Mouse (Mus musculus): ENCODE measurements around the gene Rnf13. TPM values are rescaled to one million over a fixed set of nuclear protein-coding genes. Genes with fewer than 3 reads are reported as not detected.
"Not testable (repeated sequence)": the region's sequence is repeated elsewhere in the genome, so short reads cannot be mapped to it uniquely, and the experiment has no call there.

The Rnf13 gene
- total RNA-seq (2021): 10 to 100 TPM; 87.5 to 92.8 TPM
- long read RNA-seq, experiment 1, transcript Rnf13-209 (9 exons, 1,062 nt): minor isoform, 12 of 108 reads
- long read RNA-seq, experiment 1, transcript Rnf13-201 (10 exons, 2,678 nt): major isoform, 68 of 108 reads
- long read RNA-seq, experiment 1, partial matches to known transcripts: 6 of 108 reads
- long read RNA-seq, experiment 1, other reads (novel, unspliced or antisense): 22 of 108 reads
- long read RNA-seq, experiment 2, transcript Rnf13-209 (9 exons, 1,062 nt): minor isoform, 7 of 84 reads
- long read RNA-seq, experiment 2, transcript Rnf13-201 (10 exons, 2,678 nt): major isoform, 64 of 84 reads
- long read RNA-seq, experiment 2, partial matches to known transcripts: 6 of 84 reads
- long read RNA-seq, experiment 2, other reads (novel, unspliced or antisense): 7 of 84 reads

- peak; percentile 97 to 98 for DNase-seq (ENCODE audit: low spot score in 2 of 2)
Observed at GRCm38 (mm10) chr3:57735511-57736370, at the start of gene Rnf13. Rnf13 (plus strand) TSS chr3:57736062.

GRCm38 (mm10) chr3:57691772-57692171 lies 44.1 kb upstream of the Rnf13 start:
- DNase-seq (ENCODE audit: low spot score in 2 of 2): no peak

- no peak for DNase-seq (ENCODE audit: low spot score in 2 of 2)
Observed at GRCm38 (mm10) chr3:57692719-57693118, 43.1 kb upstream of the Rnf13 start, which contains the start of gene Ankub1. Ankub1 (minus strand) TSS chr3:57692799.

GRCm38 (mm10) chr3:57696249-57696648 lies 39.6 kb upstream of the Rnf13 start:
- no peak for DNase-seq (ENCODE audit: low spot score in 2 of 2)

- DNase-seq (ENCODE audit: low spot score in 2 of 2): no peak
Observed at GRCm38 (mm10) chr3:57696779-57697178, 39.1 kb upstream of the Rnf13 start.

- no peak for DNase-seq (ENCODE audit: low spot score in 2 of 2)
Observed at GRCm38 (mm10) chr3:57714151-57714550, 21.7 kb upstream of the Rnf13 start.

- DNase-seq (ENCODE audit: low spot score in 2 of 2): no peak
Observed at GRCm38 (mm10) chr3:57732206-57732915, 3.5 kb upstream of the Rnf13 start.

- DNase-seq (ENCODE audit: low spot score in 2 of 2): no peak
Observed at GRCm38 (mm10) chr3:57736419-57737095, 695 bp downstream of the Rnf13 start.

- no peak for DNase-seq (ENCODE audit: low spot score in 2 of 2)
Observed at GRCm38 (mm10) chr3:57739830-57740229, 4.0 kb downstream of the Rnf13 start.

GRCm38 (mm10) chr3:57748576-57749267 lies 12.9 kb downstream of the Rnf13 start:
- no peak for DNase-seq (ENCODE audit: low spot score in 2 of 2)

GRCm38 (mm10) chr3:57776915-57777314 lies 41.1 kb downstream of the Rnf13 start:
- DNase-seq (ENCODE audit: low spot score in 2 of 2): no peak

- no peak for DNase-seq (ENCODE audit: low spot score in 2 of 2)
Observed at GRCm38 (mm10) chr3:57788472-57788871, 52.6 kb downstream of the Rnf13 start.

- DNase-seq (ENCODE audit: low spot score in 2 of 2): no peak
Observed at GRCm38 (mm10) chr3:57789005-57789962, 53.4 kb downstream of the Rnf13 start.

- DNase-seq (ENCODE audit: low spot score in 2 of 2): no peak
Observed at GRCm38 (mm10) chr3:57791104-57791503, 55.2 kb downstream of the Rnf13 start.

- DNase-seq (ENCODE audit: low spot score in 2 of 2): not testable (repeated sequence)
Observed at GRCm38 (mm10) chr3:57795071-57795470, 59.2 kb downstream of the Rnf13 start.

GRCm38 (mm10) chr3:57815447-57815846 lies 79.6 kb downstream of the Rnf13 start:
- DNase-seq (ENCODE audit: low spot score in 2 of 2): no peak

GRCm38 (mm10) chr3:57825866-57826265 lies 90.0 kb downstream of the Rnf13 start:
- no peak for DNase-seq (ENCODE audit: low spot score in 2 of 2)

GRCm38 (mm10) chr3:57833585-57833984 lies 97.7 kb downstream of the Rnf13 start:
- no peak for DNase-seq (ENCODE audit: low spot score in 2 of 2)

- no peak for DNase-seq (ENCODE audit: low spot score in 2 of 2)
Observed at GRCm38 (mm10) chr3:57836911-57837310, 101.0 kb downstream of the Rnf13 start.
